Mouse (Mus musculus) cortical plate, adult 2 months (tissue): ENCODE measurements around the gene Cd68. TPM values are rescaled to one million over a fixed set of nuclear protein-coding genes. Genes with fewer than 3 reads are reported as not detected.

Experiments
- H3K27ac ChIP-seq: fragments of 200-500 bp; 2 replicates; pipeline ENCODE4 v1.5.1; 2012; ENCODE audit warnings: low read length, control low read depth, inconsistent platforms; ENCODE audit not compliant: insufficient read depth
- H3K4me1 ChIP-seq: fragments of 200-500 bp; 2 replicates; pipeline ENCODE4 v1.6.1; 2011; ENCODE audit warnings: low read length; ENCODE audit not compliant: control insufficient read depth, insufficient read depth
- H3K4me3 ChIP-seq: fragments of 200-500 bp; 2 replicates; pipeline ENCODE4 v1.5.1; 2011; ENCODE audit warnings: mild to moderate bottlenecking, low read length, control low read depth; ENCODE audit not compliant: insufficient read depth
- CTCF ChIP-seq: fragments of 200-500 bp; IDR thresholded peaks from 2 replicates; pipeline ENCODE4 v1.5.1; 2011; ENCODE audit warnings: mild to moderate bottlenecking, control low read depth, low read length; ENCODE audit not compliant: insufficient read depth; ENCODE audit errors: extremely low read depth
- POLR2A ChIP-seq: fragments of 200-500 bp; IDR thresholded peaks from 2 replicates; pipeline ENCODE4 v1.6.1; 2011; ENCODE audit warnings: mild to moderate bottlenecking, low read length, control low read depth; ENCODE audit not compliant: insufficient read depth; ENCODE audit errors: extremely low read depth
- polyA plus RNA-seq: library from polyadenylated mRNA; depleted of rRNA; stranded (reverse); fragments of >200 nt; gene quantifications from 2 replicates; pipeline ENCODE4 v1.2.3, GENCODE M21; 2012

Cd68 gene
- polyA plus RNA-seq, 1 experiment, result 13.1 TPM

GRCm38 (mm10) chr11:69657462-69657881 is 8.5 kb downstream of the Cd68 start:
- no peaks in the 10 kb centered on the region for H3K4me1 ChIP-seq

GRCm38 (mm10) chr11:69656617-69657461 is 9.1 kb downstream of the Cd68 start:
- Histone ChIP-seq H3K27ac (no peak overlapping the region), H3K4me1 (no peaks in the 10 kb centered on the region), H3K4me3 (no peak overlapping the region)
- TF ChIP-seq CTCF (peak; percentile 72), POLR2A (no peak)

More at GRCm38 (mm10) chr11:69657462-69657881, 8.5 kb downstream of the Cd68 start:
- TF ChIP-seq CTCF (no peak), POLR2A (no peak)
- no peak overlapping the region for H3K4me3 ChIP-seq
- no peak overlapping the region for H3K27ac ChIP-seq

- TF ChIP-seq CTCF (no peak), POLR2A (no peak)
- H3K4me1 ChIP-seq, result no peaks in the 10 kb centered on the region
- no peak overlapping the region for H3K4me3 ChIP-seq
- H3K27ac ChIP-seq, result no peak overlapping the region
These were observed 9.9 kb downstream of the Cd68 start for GRCm38 (mm10) chr11:69656065-69656455.

- no peak for TF ChIP-seq POLR2A
- peak; percentile 65 for TF ChIP-seq CTCF
- Histone ChIP-seq H3K27ac (no peak within 1 kb of the TSS), H3K4me3 (no peak within 1 kb of the TSS), H3K4me1 (no peaks in the 10 kb centered on the region)
These were observed 10.5 kb downstream of the Cd68 start, which contains the start of gene Sox15 for GRCm38 (mm10) chr11:69655264-69656064. Gene Sox15, plus strand, starts transcription at chr11:69655314.

- Histone ChIP-seq H3K4me1 (no peaks in the 10 kb centered on the region), H3K4me3 (no peak overlapping the region), H3K27ac (no peak overlapping the region)
- no peak for TF ChIP-seq CTCF
- TF ChIP-seq POLR2A, result no peak
These were observed 11.2 kb downstream of the Cd68 start for GRCm38 (mm10) chr11:69654760-69655159.

GRCm38 (mm10) chr11:69653399-69653798 is 12.6 kb downstream of the Cd68 start:
- TF ChIP-seq CTCF (no peak), POLR2A (no peak)
- no peak overlapping the region for H3K4me3 ChIP-seq
- no peaks in the 10 kb centered on the region for H3K4me1 ChIP-seq
- H3K27ac ChIP-seq, result no peak overlapping the region

- no peak overlapping the region for H3K27ac ChIP-seq
- no peak for TF ChIP-seq CTCF
- H3K4me1 ChIP-seq, result no peaks in the 10 kb centered on the region
- no peak overlapping the region for H3K4me3 ChIP-seq
These were observed 20.1 kb downstream of the Cd68 start for GRCm38 (mm10) chr11:69645860-69646259.

- no peak overlapping the region for H3K4me3 ChIP-seq
- no peak overlapping the region for H3K27ac ChIP-seq
- H3K4me1 ChIP-seq, result peaks cover 1% of the 10 kb centered on the region; the same call in 1 of the 2 replicates
- TF ChIP-seq CTCF (no peak), POLR2A (no peak)
These were observed 30.5 kb downstream of the Cd68 start for GRCm38 (mm10) chr11:69635471-69635870.

- Histone ChIP-seq H3K4me1 (peaks cover 1% of the 10 kb centered on the region; the same call in 1 of the 2 replicates), H3K4me3 (peak overlapping the region; percentile 96), H3K27ac (peak overlapping the region; percentile 30; the same call in 1 of the 2 replicates)
- TF ChIP-seq CTCF, result no peak
- no peak for TF ChIP-seq POLR2A
These were observed 32.7 kb downstream of the Cd68 start for GRCm38 (mm10) chr11:69633128-69633866.
